Mouse (Mus musculus): ENCODE results near the gene Cyp26b1.

DNA sequence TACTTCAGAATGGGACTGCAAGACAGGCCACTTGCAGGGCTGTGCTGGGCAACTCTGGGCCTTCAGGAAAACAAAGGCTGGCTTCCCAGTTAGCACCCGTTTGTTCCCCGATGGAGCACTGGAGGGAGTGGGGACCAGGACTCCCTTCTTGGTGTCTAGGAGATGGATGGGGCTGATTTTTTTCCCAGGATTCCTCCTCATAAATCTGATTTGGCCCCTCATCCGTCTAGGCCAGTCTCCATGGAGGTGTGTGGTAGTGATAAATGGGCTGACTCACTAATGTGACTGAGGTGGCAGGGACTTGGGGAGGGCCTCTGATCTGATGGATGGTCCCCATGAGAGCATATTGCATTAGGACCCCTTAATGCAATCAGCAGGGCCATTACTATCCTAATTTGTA is 5.0 kb upstream of the Cyp26b1 start:
- TF ChIP-seq CTCF (conservative IDR thresholded peaks at IDR 0.05 in 1 of 2, IDR thresholded peaks at IDR 0.05 in 1 of 2; ENCODE audit: low read depth in 2 of 2, low read length in 2 of 2) (no peak), ZMIZ1 (IDR thresholded peaks at IDR 0.05; ENCODE audit: low read depth, low read length) (no peak), MAFK (IDR thresholded peaks at IDR 0.05; ENCODE audit: insufficient replicate concordance, low read length) (no peak), E2F4 (IDR thresholded peaks at IDR 0.05; ENCODE audit: insufficient replicate concordance, low read depth, low read length) (no peak)
